Mouse (Mus musculus) cerebellum, postnatal 10 days (tissue): ENCODE results near the gene Rangap1.
A peak's percentile ranks its signal among the peaks of the same experiment; 100 is the strongest.
"Not testable (repeated sequence)": the region's sequence is repeated elsewhere in the genome, so short reads cannot be mapped to it uniquely, and the experiment has no call there.

Source experiments
- DNase-seq, 2 experiments: peaks; one replicate each; pipeline ENCODE4 v3.0.0; 2021; ENCODE audit warnings: mixed read lengths in 2 of 2

Rangap1 gene

DNA sequence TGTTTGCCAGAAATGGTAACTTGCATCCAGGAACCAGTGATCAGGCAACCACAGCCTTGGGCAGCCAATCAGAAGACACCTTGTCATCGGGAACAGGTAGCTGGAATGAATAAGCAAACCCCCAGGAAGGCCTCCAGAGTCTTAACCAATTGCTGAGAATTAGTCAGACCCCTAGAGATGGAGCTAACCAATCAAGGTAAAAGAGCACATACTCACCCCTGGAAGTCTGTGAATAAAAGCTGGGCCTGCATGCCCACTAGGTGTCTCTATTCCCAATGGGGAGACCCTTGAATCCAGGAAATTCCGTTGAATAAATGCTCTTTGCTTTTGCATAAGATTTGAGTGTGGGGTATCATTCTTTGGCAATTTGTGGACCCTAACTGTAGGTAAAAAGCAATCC, 5.4 kb downstream of the Rangap1 start:
- DNase-seq = peak in 1 of 2 experiments; percentile 40

DNA sequence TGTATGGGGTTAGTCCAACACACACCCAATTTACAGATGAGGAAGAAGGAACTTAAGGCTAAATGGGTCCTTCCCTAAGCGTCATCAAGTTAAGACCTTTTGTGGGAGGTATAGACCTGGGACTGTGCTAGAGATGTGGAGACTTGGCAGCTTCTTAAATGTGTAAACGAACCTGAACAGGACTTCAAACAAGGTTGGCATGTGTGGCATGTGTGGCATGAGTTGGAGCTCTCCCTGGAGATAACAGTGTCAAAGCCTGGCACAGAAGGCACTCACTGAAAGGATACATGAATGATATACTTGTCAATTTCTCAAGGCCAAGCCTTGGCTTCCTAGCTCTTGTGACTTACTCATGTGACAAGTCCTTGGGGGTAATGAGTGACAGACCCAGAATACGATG, 6.0 kb downstream of the Rangap1 start:
- no peak for DNase-seq

GRCm38 (mm10) chr15:81735075-81735474, 10.3 kb downstream of the Rangap1 start:
- no peak for DNase-seq

DNA sequence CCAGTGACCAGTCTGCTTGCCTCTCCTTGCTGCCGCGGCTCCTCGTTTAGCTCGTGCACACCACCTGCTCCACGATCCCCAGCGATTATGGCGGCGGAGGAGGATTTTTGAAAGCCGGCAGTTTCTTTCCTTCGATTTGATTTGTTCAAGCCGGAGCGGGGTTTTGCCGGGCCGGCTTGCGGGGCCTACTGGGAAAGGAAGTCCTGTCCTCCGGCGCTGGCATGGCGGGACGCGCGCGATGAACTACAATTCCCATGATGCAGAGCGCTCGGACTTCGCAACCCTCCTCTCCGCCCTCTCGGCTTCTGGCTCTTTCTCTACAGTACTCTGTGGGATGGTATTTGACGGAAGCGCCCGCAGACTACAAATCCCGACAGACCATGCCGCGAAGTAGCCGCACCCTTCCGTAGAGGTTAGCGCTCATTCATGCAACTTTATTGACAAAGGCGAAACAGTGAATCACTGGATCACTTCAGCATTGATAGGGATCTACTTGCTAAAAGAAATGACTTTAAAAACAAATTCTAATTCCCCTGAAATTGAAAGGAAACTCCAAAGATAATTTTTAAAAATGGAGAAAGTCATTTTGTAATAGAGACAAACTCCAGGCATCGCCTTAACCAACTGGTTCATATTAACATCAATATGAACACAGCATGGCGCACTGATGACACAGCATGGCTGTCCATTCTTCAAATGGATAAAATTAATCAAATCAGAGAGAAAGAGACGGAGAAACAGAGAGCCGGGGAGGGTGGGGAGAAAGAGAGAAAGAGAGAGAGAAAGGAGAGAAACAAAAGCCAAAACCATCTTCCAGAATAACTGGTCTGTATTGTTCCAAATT, 15.3 kb downstream of the Rangap1 start:
- peak; percentile 98 to 99 for DNase-seq

GRCm38 (mm10) chr15:81729241-81729791, 16.0 kb downstream of the Rangap1 start:
- DNase-seq = peak; percentile 60 to 63

GRCm38 (mm10) chr15:81725965-81726364, 19.4 kb downstream of the Rangap1 start:
- DNase-seq = no peak

GRCm38 (mm10) chr15:81723653-81724052, 21.7 kb downstream of the Rangap1 start:
- DNase-seq = no peak

DNA sequence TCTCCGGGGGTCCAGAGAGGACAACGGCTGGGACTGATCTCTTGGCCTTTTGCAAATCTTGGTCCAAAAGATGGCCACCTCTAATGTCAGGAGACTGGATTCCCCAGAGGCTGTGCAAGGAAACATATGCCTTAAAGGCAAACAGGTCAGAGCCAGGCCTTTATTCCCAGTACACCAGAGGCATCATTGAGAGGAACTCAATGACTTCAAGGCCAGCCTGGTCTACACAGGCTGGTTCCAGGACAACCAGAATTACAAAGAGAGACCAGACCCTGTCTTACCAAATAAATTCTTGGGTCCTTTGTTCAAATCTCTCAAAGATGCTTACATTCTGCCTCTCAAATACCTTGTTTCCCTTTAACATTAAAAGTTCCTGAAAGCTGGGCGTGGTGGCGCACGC, 23.0 kb downstream of the Rangap1 start:
- no peak for DNase-seq

GRCm38 (mm10) chr15:81719139-81719531, 26.2 kb downstream of the Rangap1 start:
- no peak for DNase-seq

- no peak for DNase-seq
These were observed 26.8 kb downstream of the Rangap1 start for GRCm38 (mm10) chr15:81718336-81719138.

DNA sequence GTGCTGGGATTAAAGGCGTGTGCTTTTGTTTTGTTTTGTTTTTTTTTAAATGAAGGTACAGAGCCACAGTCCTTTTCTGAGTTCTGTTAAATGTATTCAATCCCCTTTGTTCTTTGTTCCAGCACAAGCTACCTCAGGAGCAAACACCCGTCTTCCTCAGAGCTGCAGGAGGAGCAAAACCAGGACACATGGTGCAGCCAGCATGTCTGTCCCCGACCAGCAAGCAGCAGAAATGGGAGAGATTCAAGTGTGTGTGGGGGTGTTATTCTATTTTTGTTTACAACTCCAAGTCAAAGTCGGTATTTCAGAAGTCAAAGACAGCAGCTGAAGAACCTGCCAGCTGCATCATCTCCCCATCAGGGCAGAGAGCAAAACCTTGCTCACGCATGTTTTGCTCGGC, 31.6 kb downstream of the Rangap1 start:
- DNase-seq = no peak

GRCm38 (mm10) chr15:81710801-81711200, 34.5 kb downstream of the Rangap1 start:
- DNase-seq = no peak

- DNase-seq = no peak
These were observed 35.6 kb downstream of the Rangap1 start for GRCm38 (mm10) chr15:81709686-81710085.

GRCm38 (mm10) chr15:81708991-81709390, 36.3 kb downstream of the Rangap1 start:
- no peak for DNase-seq

GRCm38 (mm10) chr15:81703094-81703489, 42.2 kb downstream of the Rangap1 start:
- DNase-seq = no peak

GRCm38 (mm10) chr15:81702306-81703093, 42.8 kb downstream of the Rangap1 start:
- DNase-seq = no peak

- not testable (repeated sequence) for DNase-seq
These were observed 44.0 kb downstream of the Rangap1 start for GRCm38 (mm10) chr15:81701350-81701749.

DNA sequence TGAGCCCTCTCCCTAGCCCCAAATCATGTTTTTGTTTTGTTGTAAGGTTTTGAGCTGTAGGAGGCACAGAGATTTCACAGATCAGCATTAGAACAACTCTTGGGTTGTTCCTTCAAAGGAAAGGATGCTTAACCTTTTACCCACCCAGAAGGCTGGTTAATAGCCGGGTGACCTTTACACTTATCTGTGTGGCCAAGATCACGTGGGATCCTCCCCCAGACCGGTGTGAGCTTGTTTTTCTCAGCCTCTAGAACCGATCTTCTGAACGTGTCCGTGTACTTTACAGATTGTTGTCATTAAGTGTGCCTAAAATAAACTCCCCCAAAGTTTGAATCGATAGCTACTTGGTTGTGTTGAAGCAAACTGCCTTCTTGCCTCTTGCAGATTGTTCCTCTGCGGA, 44.7 kb downstream of the Rangap1 start:
- no peak for DNase-seq

GRCm38 (mm10) chr15:81700161-81700560, 45.2 kb downstream of the Rangap1 start:
- DNase-seq = no peak

DNA sequence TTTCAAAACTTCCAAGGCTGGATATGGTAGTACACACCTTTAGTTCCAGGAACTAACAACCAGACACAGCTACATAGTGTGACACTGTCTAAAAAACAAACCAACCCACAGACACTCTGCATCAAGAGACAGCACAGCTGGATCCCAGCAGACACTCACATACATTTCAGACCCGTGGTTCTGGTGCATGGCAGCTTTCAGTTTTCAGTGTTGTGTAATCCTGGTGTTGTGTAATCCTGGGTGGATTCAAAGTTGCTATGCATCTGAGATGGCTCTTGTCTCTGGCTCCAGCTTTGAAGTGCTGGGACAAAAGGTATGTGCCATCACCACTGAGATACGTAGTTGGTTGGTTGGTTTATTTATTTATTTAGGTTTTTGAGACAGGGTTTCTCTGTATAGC, 46.8 kb downstream of the Rangap1 start:
- no peak for DNase-seq

DNA sequence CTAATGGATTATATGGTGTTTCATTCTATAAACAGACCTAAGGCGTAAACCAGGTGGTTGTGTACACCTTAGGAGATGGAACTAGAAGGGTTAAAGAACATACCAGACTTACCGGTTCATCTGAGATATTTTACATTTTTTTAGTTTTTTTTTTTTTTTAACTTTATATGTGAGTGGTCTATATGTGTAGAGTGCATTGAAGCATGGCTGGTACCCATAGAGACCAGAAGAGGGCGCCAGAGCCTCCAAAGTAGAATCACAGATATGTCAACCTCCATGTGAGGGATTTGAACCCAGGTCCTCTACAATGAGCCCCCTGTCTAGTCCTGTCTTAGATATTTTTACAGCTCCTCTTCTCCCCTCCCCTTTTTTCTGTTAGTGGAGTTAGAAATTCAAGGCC, 47.5 kb downstream of the Rangap1 start:
- DNase-seq = peak; percentile 44 to 62

- peak; percentile 45 to 66 for DNase-seq
These were observed 48.2 kb downstream of the Rangap1 start, which contains the start of gene Chadl for GRCm38 (mm10) chr15:81697175-81697574. Chadl (minus strand) TSS chr15:81697287.

- no peak for DNase-seq
These were observed 50.4 kb downstream of the Rangap1 start for GRCm38 (mm10) chr15:81694891-81695290.
